Mouse (Mus musculus) embryonic facial prominence, embryonic 10.5 days (tissue): ENCODE results near the gene Dab1. TPM values are rescaled to one million over a fixed set of nuclear protein-coding genes. Genes with fewer than 3 reads are reported as not detected.

Experiments
- DNase-seq: peaks from one replicate; pipeline ENCODE4 v3.0.0-alpha.2; 2017; ENCODE audit warnings: low spot score
- H3K27ac ChIP-seq: fragments of 300-500 bp; sonication (generic); replicated peaks from 2 replicates; pipeline ENCODE4 v1.5.1; 2016; ENCODE audit warnings: mild to moderate bottlenecking
- H3K27me3 ChIP-seq: fragments of 300-500 bp; sonication (generic); replicated peaks from 2 replicates; pipeline ENCODE4 v1.6.1; 2016; ENCODE audit warnings: low read depth, mild to moderate bottlenecking; ENCODE audit not compliant: poor library complexity, severe bottlenecking
- H3K36me3 ChIP-seq: fragments of 300-500 bp; sonication (generic); replicated peaks from 2 replicates; pipeline ENCODE4 v1.6.1; 2016; ENCODE audit warnings: mild to moderate bottlenecking, moderate library complexity
- H3K4me1 ChIP-seq: fragments of 300-500 bp; sonication (generic); 2 replicates; pipeline ENCODE4 v1.6.1; 2016
- H3K4me3 ChIP-seq: fragments of 300-500 bp; sonication (generic); 2 replicates; pipeline ENCODE4 v1.5.1; 2016; ENCODE audit warnings: mild to moderate bottlenecking, moderate library complexity
- H3K9me3 ChIP-seq: fragments of 300-500 bp; sonication (generic); 2 replicates; pipeline ENCODE4 v1.6.1; 2016; ENCODE audit warnings: mild to moderate bottlenecking
- WGBS: fragments of 180-500 bp; shearing (Covaris S2); methylation state at CpG from one replicate; pipeline ENCODE4 v1.1.7; 2016; 5-methylcytosine and 5-hydroxymethylcytosine counted together
- polyA plus RNA-seq: library from polyadenylated mRNA; unstranded; fragments of >200 nt; fragmentation: Nextera tagmentation; extraction: Ambion mirVana; gene quantifications from 2 replicates; pipeline ENCODE4 v1.2.1, GENCODE M21; 2016

The Dab1 gene
- polyA plus RNA-seq, 1 experiment from 2014 or later, result 15.6 TPM

DNA sequence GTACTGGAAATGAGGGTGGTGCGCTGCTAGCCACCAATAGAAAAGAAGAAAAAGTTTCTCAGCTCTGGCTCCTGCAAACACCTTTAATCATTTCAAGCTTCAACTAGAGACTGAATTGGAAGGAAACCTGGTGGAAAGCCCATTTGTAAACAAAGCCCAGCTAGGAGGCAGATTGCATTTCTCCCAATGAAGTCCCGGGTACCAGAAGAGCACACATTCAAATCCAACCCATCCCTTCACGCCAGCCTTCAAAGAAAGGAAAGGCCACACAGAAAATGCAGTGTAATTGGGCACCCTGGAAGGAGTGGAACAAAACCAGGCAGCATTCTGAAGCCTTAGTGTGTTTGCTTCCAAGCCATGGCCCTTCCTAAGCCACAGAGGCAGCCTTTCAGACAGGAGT lies 776.4 kb downstream of the Dab1 start:
- no peak overlapping the region for H3K27ac ChIP-seq
- peaks cover 7% of the 10 kb centered on the region; the same call in 1 of the 2 replicates for H3K4me1 ChIP-seq
- H3K4me3 ChIP-seq, result no peak overlapping the region
- H3K27me3 ChIP-seq, result 0 out of 2 replicates have a peak, but pooled peaks cover 4% of the 10 kb centered on the region
- H3K9me3 ChIP-seq, result no peaks in the 10 kb centered on the region
- DNase-seq, result no peak
- 71% methylated on average over 3 of the region's 3 CpGs for WGBS
- H3K36me3 ChIP-seq, result no peaks in the 10 kb centered on the region

GRCm38 (mm10) chr4:104396095-104396494 lies 776.9 kb downstream of the Dab1 start:
- Histone ChIP-seq H3K4me1 (peaks cover 7% of the 10 kb centered on the region; the same call in 1 of the 2 replicates), H3K9me3 (no peaks in the 10 kb centered on the region), H3K27ac (no peak overlapping the region), H3K4me3 (no peak overlapping the region), H3K27me3 (0 out of 2 replicates have a peak, but pooled peaks cover 4% of the 10 kb centered on the region), H3K36me3 (no peaks in the 10 kb centered on the region)
- WGBS, result 87% methylated on average over 5 of the region's 5 CpGs
- DNase-seq, result no peak

DNA sequence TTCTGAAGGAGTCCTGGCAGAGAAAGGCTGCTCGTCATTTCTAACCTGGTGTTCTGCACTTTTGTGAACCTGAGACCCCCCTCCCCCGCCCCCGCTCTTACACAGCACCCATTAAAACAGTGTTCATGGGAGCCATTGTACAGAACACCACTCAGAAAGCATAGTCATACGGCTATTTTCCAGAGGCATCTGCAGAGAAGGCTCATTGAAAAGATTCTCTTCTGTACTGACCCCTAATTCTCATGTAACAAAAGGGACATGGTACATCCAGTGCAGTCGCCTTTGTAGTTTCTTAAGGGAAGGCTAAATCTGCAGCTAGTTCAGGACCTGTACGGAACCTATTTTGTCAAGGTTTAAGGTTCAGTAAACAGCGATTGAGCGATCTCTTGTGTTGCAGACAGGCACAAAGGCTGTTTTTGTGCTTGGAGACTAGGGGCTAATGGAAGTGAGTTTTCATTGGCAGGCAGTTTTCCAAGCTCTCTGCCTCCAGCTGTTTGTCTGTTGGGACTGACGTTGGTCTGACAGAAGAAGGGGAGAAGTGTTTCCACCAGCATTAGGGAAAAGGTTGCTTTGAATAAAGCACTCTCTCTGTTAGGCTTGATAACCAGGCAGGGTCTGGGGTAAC lies 780.1 kb downstream of the Dab1 start:
- DNase-seq, result no peak
- H3K27ac ChIP-seq, result no peak overlapping the region
- peaks cover 7% of the 10 kb centered on the region; the same call in 1 of the 2 replicates for H3K4me1 ChIP-seq
- H3K27me3 ChIP-seq, result 0 out of 2 replicates have a peak, but pooled peaks cover 4% of the 10 kb centered on the region
- H3K36me3 ChIP-seq, result no peaks in the 10 kb centered on the region
- H3K4me3 ChIP-seq, result no peak overlapping the region
- WGBS, result 29% methylated on average over 9 of the region's 9 CpGs
- no peaks in the 10 kb centered on the region for H3K9me3 ChIP-seq

DNA sequence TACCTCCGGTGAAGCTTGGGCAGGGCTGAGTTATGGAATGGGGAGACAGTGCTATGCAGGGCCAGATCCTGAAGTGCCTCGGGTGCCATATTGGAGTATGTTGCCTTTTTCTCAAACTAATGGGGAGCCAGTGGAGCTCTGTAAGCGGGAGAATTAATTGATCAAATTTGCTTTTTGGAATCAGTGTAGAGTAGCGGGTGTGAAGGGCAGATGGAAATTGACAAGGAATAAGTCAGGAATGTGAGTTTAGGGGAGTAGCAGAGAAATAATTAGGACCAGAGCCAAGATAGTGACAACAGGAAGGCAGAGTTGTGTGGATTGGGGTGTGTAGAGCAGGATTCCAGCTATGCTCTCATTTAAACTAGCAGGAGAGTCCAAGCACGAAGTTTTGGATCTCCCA lies 784.9 kb downstream of the Dab1 start:
- 86% methylated on average over 5 of the region's 5 CpGs for WGBS
- Histone ChIP-seq H3K4me3 (no peak overlapping the region), H3K36me3 (no peaks in the 10 kb centered on the region)

GRCm38 (mm10) chr4:104410922-104411321 lies 791.8 kb downstream of the Dab1 start:
- Histone ChIP-seq H3K9me3 (no peaks in the 10 kb centered on the region), H3K4me3 (no peak overlapping the region), H3K27me3 (no peaks in the 10 kb centered on the region), H3K36me3 (no peaks in the 10 kb centered on the region), H3K4me1 (no peaks in the 10 kb centered on the region), H3K27ac (no peak overlapping the region)
- DNase-seq, result no peak
- 89% methylated on average over 6 of the region's 6 CpGs for WGBS

More for the DNA sequence above, 784.9 kb downstream of the Dab1 start:
- Histone ChIP-seq H3K27ac (no peak overlapping the region), H3K27me3 (no peaks in the 10 kb centered on the region), H3K9me3 (no peaks in the 10 kb centered on the region), H3K4me1 (peaks cover 5% of the 10 kb centered on the region; the same call in 1 of the 2 replicates)
- no peak for DNase-seq

DNA sequence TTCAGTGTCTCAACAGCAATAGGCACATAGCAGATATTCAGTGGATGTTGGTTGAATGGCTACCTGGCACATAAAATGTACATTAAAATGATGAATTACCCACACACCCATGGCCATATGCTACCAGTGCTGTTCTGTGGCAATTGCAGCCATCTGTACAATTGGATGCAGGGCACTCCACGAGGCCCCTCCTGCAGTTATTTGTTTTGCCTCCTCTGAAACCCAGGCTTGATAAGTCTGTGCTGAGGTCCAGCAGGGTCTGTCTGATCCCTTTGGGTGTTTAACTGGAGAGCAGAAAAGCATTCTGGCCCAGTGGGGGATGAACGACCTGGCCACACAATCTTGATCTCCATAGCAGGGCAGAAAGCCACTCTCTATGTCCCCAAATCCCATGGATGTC lies 796.3 kb downstream of the Dab1 start:
- H3K9me3 ChIP-seq, result no peaks in the 10 kb centered on the region
- no peak overlapping the region for H3K27ac ChIP-seq
- no peak overlapping the region for H3K4me3 ChIP-seq
- H3K27me3 ChIP-seq, result no peaks in the 10 kb centered on the region
- H3K4me1 ChIP-seq, result no peaks in the 10 kb centered on the region
- 46% methylated on average over 2 of the region's 2 CpGs for WGBS
- no peaks in the 10 kb centered on the region for H3K36me3 ChIP-seq
- DNase-seq, result no peak

DNA sequence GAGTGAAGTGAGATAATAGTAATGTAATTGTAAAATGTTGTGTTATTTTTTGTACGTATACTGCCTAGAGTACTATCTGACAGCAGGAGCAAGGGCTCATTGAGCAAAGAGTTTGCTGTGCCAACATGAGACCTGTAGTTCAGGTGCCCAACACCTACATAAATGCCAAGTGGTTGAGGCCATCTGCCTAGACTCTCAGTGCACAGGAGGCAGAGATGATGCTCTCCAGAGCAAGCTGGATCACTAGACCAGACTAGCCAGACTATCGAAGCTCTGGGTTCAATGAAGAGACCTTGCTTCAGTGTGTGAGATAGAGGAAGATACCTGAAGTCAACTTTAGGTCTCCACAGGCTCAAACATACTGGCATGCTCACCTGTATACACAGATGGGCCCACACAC lies 799.2 kb downstream of the Dab1 start:
- no peak overlapping the region for H3K4me3 ChIP-seq
- H3K9me3 ChIP-seq, result no peaks in the 10 kb centered on the region

GRCm38 (mm10) chr4:104420983-104421680 lies 802.0 kb downstream of the Dab1 start:
- Histone ChIP-seq H3K27me3 (no peaks in the 10 kb centered on the region), H3K4me3 (no peak overlapping the region), H3K27ac (no peak overlapping the region), H3K36me3 (no peaks in the 10 kb centered on the region), H3K9me3 (no peaks in the 10 kb centered on the region), H3K4me1 (no peaks in the 10 kb centered on the region)
- 95% methylated on average over 12 of the region's 12 CpGs for WGBS
- no peak for DNase-seq

More for the DNA sequence above, 799.2 kb downstream of the Dab1 start:
- Histone ChIP-seq H3K27me3 (no peaks in the 10 kb centered on the region), H3K4me1 (no peaks in the 10 kb centered on the region), H3K36me3 (no peaks in the 10 kb centered on the region), H3K27ac (no peak overlapping the region)
- no peak for DNase-seq
- 93% methylated on average over 2 of the region's 2 CpGs for whole genome bisulfite sequencing

GRCm38 (mm10) chr4:104429127-104429526 lies 810.0 kb downstream of the Dab1 start:
- no peaks in the 10 kb centered on the region for H3K9me3 ChIP-seq
- H3K27ac ChIP-seq, result no peak overlapping the region
- H3K27me3 ChIP-seq, result no peaks in the 10 kb centered on the region
- WGBS, result 90% methylated on average over 7 of the region's 7 CpGs
- no peak overlapping the region for H3K4me3 ChIP-seq
- no peaks in the 10 kb centered on the region for H3K36me3 ChIP-seq
- DNase-seq, result no peak
- H3K4me1 ChIP-seq, result peaks cover 5% of the 10 kb centered on the region; the same call in 1 of the 2 replicates

DNA sequence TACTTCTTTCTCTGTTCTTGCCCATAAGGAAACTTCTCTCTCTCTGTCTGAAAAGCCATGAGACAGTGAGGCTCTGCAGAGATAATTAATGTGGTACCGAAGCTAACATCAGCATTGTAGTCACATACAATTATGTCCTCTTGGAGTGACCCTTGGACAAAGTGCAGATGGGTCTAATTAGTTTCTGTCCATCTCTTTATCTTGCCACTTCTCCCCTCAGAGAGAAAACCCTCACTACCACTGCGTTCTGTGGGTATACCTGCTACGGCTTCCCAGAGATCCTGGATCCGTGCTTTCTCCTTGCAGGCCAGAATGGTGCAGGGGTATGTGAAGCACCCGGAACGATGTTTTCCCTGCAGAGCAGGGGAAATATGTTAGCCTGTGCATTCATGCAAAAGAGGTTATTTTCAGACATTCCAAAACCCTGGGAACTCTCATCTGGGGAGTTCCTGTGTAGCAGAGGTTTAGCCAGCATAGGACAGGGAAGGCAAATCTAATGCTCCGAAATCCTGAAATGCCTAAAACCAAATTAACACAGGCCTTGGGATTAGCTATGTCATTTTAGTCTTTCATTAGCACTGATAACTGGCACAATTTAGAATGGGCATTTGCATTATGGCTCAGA lies 812.2 kb downstream of the Dab1 start:
- peaks cover 5% of the 10 kb centered on the region; the same call in 1 of the 2 replicates for H3K4me1 ChIP-seq
- DNase-seq, result no peak
- H3K27ac ChIP-seq, result no peak overlapping the region
- no peaks in the 10 kb centered on the region for H3K36me3 ChIP-seq
- 75% methylated on average over 7 of the region's 7 CpGs for WGBS
- no peaks in the 10 kb centered on the region for H3K9me3 ChIP-seq
- H3K4me3 ChIP-seq, result no peak overlapping the region
- H3K27me3 ChIP-seq, result no peaks in the 10 kb centered on the region

GRCm38 (mm10) chr4:104432150-104432549 lies 813.0 kb downstream of the Dab1 start:
- Histone ChIP-seq H3K27me3 (no peaks in the 10 kb centered on the region), H3K36me3 (no peaks in the 10 kb centered on the region), H3K27ac (no peak overlapping the region), H3K4me1 (peaks cover 5% of the 10 kb centered on the region; the same call in 1 of the 2 replicates), H3K9me3 (no peaks in the 10 kb centered on the region), H3K4me3 (no peak overlapping the region)
- WGBS, result 90% methylated on average over 11 of the region's 11 CpGs
- no peak for DNase-seq

DNA sequence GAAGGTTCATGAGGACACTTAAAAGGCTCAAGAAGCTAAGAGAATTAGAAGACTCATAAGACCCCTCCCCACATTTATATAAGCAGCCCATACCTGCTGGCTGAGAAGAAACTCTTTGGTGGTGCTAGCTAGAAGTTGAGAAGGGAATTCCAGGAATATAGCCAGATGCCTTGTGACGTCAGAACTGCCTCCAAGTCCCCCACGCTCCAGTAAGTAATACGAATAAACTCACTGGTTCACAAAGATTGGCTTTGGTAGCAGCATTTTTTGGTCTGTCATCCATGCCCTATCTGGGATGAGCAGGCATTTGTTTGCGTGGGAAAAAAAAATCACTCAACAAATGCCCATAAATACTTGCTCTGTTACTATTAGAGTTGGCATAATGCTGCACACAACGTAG lies 816.6 kb downstream of the Dab1 start:
- Histone ChIP-seq H3K36me3 (no peaks in the 10 kb centered on the region), H3K4me3 (no peak overlapping the region), H3K9me3 (no peaks in the 10 kb centered on the region), H3K27me3 (0 out of 2 replicates have a peak, but pooled peaks cover 3% of the 10 kb centered on the region), H3K4me1 (peaks cover 17% of the 10 kb centered on the region), H3K27ac (no peak overlapping the region)
- DNase-seq, result no peak
- 90% methylated on average over 5 of the region's 5 CpGs for WGBS
